Mouse (Mus musculus): ENCODE measurements around the gene Ace3.

GRCm38 (mm10) chr11:106045256-106045655, 50.8 kb downstream of the Ace3 start:
- TF ChIP-seq MYOD1 (IDR thresholded peaks at IDR 0.05; ENCODE audit: control insufficient read depth, insufficient read length, low read depth) (no peak), USF1 (IDR thresholded peaks at IDR 0.05; ENCODE audit: low read depth) (no peak), CTCF (IDR thresholded peaks at IDR 0.05; ENCODE audit: control insufficient read depth, insufficient read depth, insufficient read length) (no peak), MYOG (IDR thresholded peaks at IDR 0.05; ENCODE audit: control insufficient read depth, extremely low read depth, insufficient read length) (no peak), MAX (IDR thresholded peaks at IDR 0.05) (no peak), CEBPB (IDR thresholded peaks at IDR 0.05; ENCODE audit: low read depth) (no peak), FOSL1 (IDR thresholded peaks at IDR 0.05; ENCODE audit: insufficient read depth, low read length, poor library complexity, severe bottlenecking) (no peak)
